Mouse (Mus musculus) lung, postnatal 0 days (tissue): ENCODE data around the gene Cfi.

Experiments used
- CTCF ChIP-seq: IDR thresholded peaks from 2 replicates; pipeline ENCODE4 v1.5.1; 2016; ENCODE audit warnings: antibody characterized with exemption, mild to moderate bottlenecking
- EP300 ChIP-seq: IDR thresholded peaks from 2 replicates; pipeline ENCODE4 v1.6.1; 2016; ENCODE audit warnings: antibody characterized with exemption, mild to moderate bottlenecking, control low read depth

GRCm38 (mm10) chr3:129821736-129822135 is 13.9 kb upstream of the Cfi start:
- TF ChIP-seq EP300 = no peak
- no peak for TF ChIP-seq CTCF
